In the genomic region with DNA sequence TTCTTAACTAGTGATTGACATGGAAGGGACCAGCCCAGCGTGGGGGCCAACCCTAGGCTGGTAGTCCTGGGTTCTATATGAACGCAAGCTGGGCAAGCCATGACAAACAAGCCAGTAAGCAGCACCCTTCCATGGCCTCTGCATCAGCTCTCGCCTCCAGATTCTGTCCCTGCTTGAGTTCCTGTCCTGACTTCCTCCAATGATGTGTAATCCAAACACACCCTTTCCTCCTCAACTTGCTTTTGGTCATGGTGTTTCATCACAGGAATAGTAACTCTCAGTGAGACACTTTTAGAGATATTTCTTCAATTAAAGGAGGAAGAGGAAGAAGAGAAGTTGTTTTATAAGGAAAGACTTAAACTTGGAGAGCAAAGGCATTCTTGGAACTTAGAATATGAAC, we compare ENCODE assay signal across 12 mouse cellular contexts.
"Had no signal": no experiment of that assay in that cellular context is flagged by ENCODE, and none has a peak within 500 bp of the region (broad histone marks: within the 10 kb centered on the region; RNA-seq: fewer than 3 reads in every experiment).

No protein-coding gene starts in this region.

- H3K27me3 ChIP-seq: limb, embryonic 13.5 days; liver, embryonic 13.5 days; midbrain, embryonic 13.5 days; neural tube, embryonic 12.5 days had no signal

- H3K9me3 ChIP-seq: limb, embryonic 13.5 days; liver, embryonic 13.5 days; midbrain, embryonic 13.5 days; neural tube, embryonic 12.5 days had no signal

- H3K4me1 ChIP-seq: limb, embryonic 13.5 days; midbrain, embryonic 13.5 days; neural tube, embryonic 12.5 days had no signal

- ATAC-seq: midbrain, embryonic 13.5 days had no signal

- DNase-seq: kidney, adult 18-20 months; kidney, postnatal 10 days; left cerebral cortex, postnatal 4 days; liver, embryonic 13.5 days; lung, adult 2 months; lung, postnatal 4 days; thymus, adult 18-20 months; thymus, postnatal 14 days had no signal

- H3K4me2 ChIP-seq: limb, embryonic 13.5 days; liver, embryonic 13.5 days; midbrain, embryonic 13.5 days; neural tube, embryonic 12.5 days had no signal

- H3K36me3 ChIP-seq: limb, embryonic 13.5 days; liver, embryonic 13.5 days; midbrain, embryonic 13.5 days; neural tube, embryonic 12.5 days had no signal

- H3K4me3 ChIP-seq: limb, embryonic 13.5 days; liver, embryonic 13.5 days; midbrain, embryonic 13.5 days; myocyte; neural tube, embryonic 12.5 days had no signal

- H3K27ac ChIP-seq: limb, embryonic 13.5 days; liver, embryonic 13.5 days; midbrain, embryonic 13.5 days; neural tube, embryonic 12.5 days had no signal

- H3K9ac ChIP-seq: limb, embryonic 13.5 days; liver, embryonic 13.5 days; midbrain, embryonic 13.5 days; neural tube, embryonic 12.5 days had no signal
